Mouse (Mus musculus) embryonic fibroblast, embryonic 13.5 days (primary cell): ENCODE results near the gene Chrne.

Source experiments
- CTCF ChIP-seq: IDR thresholded peaks from 2 replicates; pipeline ENCODE4 v1.5.1; 2011; ENCODE audit warnings: mild to moderate bottlenecking, control low read depth, low read length, moderate library complexity, borderline replicate concordance; ENCODE audit not compliant: insufficient read depth
- POLR2A ChIP-seq: IDR thresholded peaks from 2 replicates; pipeline ENCODE4 v1.6.1; 2011; ENCODE audit warnings: low read depth, mild to moderate bottlenecking, control low read depth, low read length, moderate library complexity

DNA sequence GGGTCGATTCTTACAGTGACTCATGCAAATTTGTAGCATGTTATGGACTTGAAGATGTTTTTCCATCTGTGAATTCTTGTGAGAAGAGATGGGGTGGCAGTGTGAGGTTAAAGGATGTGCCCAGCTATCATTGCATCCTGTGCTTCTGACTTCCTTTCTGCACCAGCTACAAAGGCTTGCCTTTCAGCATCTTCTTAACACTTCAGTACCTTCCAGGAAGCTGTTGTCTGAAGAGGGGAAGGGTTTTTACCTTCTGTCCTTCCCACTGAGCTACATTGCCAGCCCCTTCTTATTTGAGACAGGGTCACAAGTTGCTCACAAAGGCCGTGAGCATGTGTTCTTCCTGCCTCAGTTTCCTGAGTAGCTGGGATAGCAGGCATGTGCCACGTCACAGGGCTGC lies 38.1 kb downstream of the Chrne start:
- TF ChIP-seq POLR2A = no peak
- no peak for TF ChIP-seq CTCF
